9 mouse cellular contexts compared by ENCODE assay signal in genomic region chr4:99969328-99969727, GRCm38 (mm10). TPM values are rescaled to one million over a fixed set of nuclear protein-coding genes. Genes with fewer than 3 reads are reported as not detected.
DNase-seq lines count a peak whose midpoint lies in the region; ATAC-seq and TF ChIP-seq lines count a peak whose summit lies in the region.
"Had no signal": no experiment of that assay in that cellular context is flagged by ENCODE, and none has a peak within 500 bp of the region (broad histone marks: within the 10 kb centered on the region; RNA-seq: fewer than 3 reads in every experiment).

No protein-coding gene starts in this region.

- H3K4me1 ChIP-seq in intestine, embryonic 16.5 days (ENCODE audit: control insufficient read depth, insufficient read depth, low read length), result no peaks in the 10 kb centered on the region
- H3K4me1 ChIP-seq in intestine, postnatal 0 days (replicated peaks; ENCODE audit: control insufficient read depth, insufficient read depth, low read length), result no peaks in the 10 kb centered on the region
- peaks cover 13% of the 10 kb centered on the region; the same call in 1 of the 2 replicates for H3K4me1 ChIP-seq in embryonic facial prominence, embryonic 15.5 days

- H3K9me3 ChIP-seq in intestine, embryonic 16.5 days (ENCODE audit: control insufficient read depth, low read length), result no peaks in the 10 kb centered on the region
- H3K9me3 ChIP-seq in intestine, postnatal 0 days (ENCODE audit: control insufficient read depth), result no peaks in the 10 kb centered on the region
- no peaks in the 10 kb centered on the region for H3K9me3 ChIP-seq in embryonic facial prominence, embryonic 15.5 days (replicated peaks)

- TF ChIP-seq CTCF in intestine, postnatal 0 days (IDR thresholded peaks at IDR 0.05; ENCODE audit: low read depth), result no peak

- peak; percentile 28 for DNase-seq in kidney, adult 11 months
- DNase-seq in lung, postnatal 4 days, result peak; percentile 11 to 52
- DNase-seq in left cerebral cortex, adult 11 months (ENCODE audit: low spot score), result no peak
- DNase-seq in Muller cell, postnatal 12 days (ENCODE audit: inconsistent ontology term), result no peak
- no peak for DNase-seq in urinary bladder, adult 2 months (ENCODE audit: low spot score)

- no peaks in the 10 kb centered on the region for H3K27me3 ChIP-seq in intestine, embryonic 16.5 days (replicated peaks; ENCODE audit: control insufficient read depth, insufficient read depth, low read length)
- no peaks in the 10 kb centered on the region for H3K27me3 ChIP-seq in intestine, postnatal 0 days (replicated peaks; ENCODE audit: control insufficient read depth, insufficient read depth, low read length)
- no peaks in the 10 kb centered on the region for H3K27me3 ChIP-seq in embryonic facial prominence, embryonic 15.5 days

- no peak overlapping the region for H3K4me3 ChIP-seq in intestine, embryonic 16.5 days (ENCODE audit: low read length)
- H3K4me3 ChIP-seq in intestine, postnatal 0 days (ENCODE audit: low read depth, low read length), result no peak overlapping the region
- H3K4me3 ChIP-seq in embryonic facial prominence, embryonic 15.5 days (replicated peaks), result no peak overlapping the region
- H3K4me3 ChIP-seq: erythroblast, embryonic 14.5 days had no signal

- H3K36me3 ChIP-seq in intestine, embryonic 16.5 days (ENCODE audit: control insufficient read depth, insufficient read depth, low read length), result peaks cover 11% of the 10 kb centered on the region
- peaks cover 77% of the 10 kb centered on the region for H3K36me3 ChIP-seq in intestine, postnatal 0 days (ENCODE audit: control insufficient read depth, insufficient read depth)
- 0 out of 2 replicates have a peak, but pooled peaks cover 3% of the 10 kb centered on the region for H3K36me3 ChIP-seq in embryonic facial prominence, embryonic 15.5 days

- H3K4me2 ChIP-seq in intestine, embryonic 16.5 days (ENCODE audit: low read depth, low read length), result no peak overlapping the region
- no peak overlapping the region for H3K4me2 ChIP-seq in intestine, postnatal 0 days (replicated peaks; ENCODE audit: low read depth)
- no peak overlapping the region for H3K4me2 ChIP-seq in embryonic facial prominence, embryonic 15.5 days (replicated peaks)

- 50% methylated on average over 5 of the region's 5 CpGs for WGBS in intestine, embryonic 16.5 days
- 59% methylated on average over 5 of the region's 5 CpGs for WGBS in intestine, postnatal 0 days
- WGBS in embryonic facial prominence, embryonic 15.5 days, result 54% methylated on average over 5 of the region's 5 CpGs

- ATAC-seq in intestine, embryonic 16.5 days, result 0 out of 2 replicates have a peak, but pooled peaks have one; percentile 18
- ATAC-seq in intestine, postnatal 0 days, result no peak
- ATAC-seq in embryonic facial prominence, embryonic 15.5 days (ENCODE audit: insufficient number of reproducible peaks, low FRiP score, low TSS enrichment, low read depth), result no peak

- H3K27ac ChIP-seq in intestine, embryonic 16.5 days (ENCODE audit: low read length), result peak overlapping the region; percentile 37; the same call in 1 of the 2 replicates
- H3K27ac ChIP-seq in intestine, postnatal 0 days (ENCODE audit: low read depth, low read length), result no peak overlapping the region
- peak overlapping the region; percentile 11; the same call in 1 of the 2 replicates for H3K27ac ChIP-seq in embryonic facial prominence, embryonic 15.5 days (replicated peaks)

- H3K9ac ChIP-seq in intestine, embryonic 16.5 days (ENCODE audit: low read depth, low read length), result no peak overlapping the region
- H3K9ac ChIP-seq in intestine, postnatal 0 days (ENCODE audit: low read depth, low read length), result no peak overlapping the region
- no peak overlapping the region for H3K9ac ChIP-seq in embryonic facial prominence, embryonic 15.5 days

RNA-seq across cellular contexts. Expression of gene Itgb3bp, which starts 39.7 kb away (rescaled TPM):
- 28.8 and 30.5 TPM in 2 replicates for polyA plus RNA-seq in intestine, embryonic 16.5 days (2015; fragmentation: Nextera tagmentation; extraction: Ambion mirVana)
- 21.7 and 22.4 TPM in 2 replicates for polyA plus RNA-seq in intestine, postnatal 0 days (2015; fragmentation: Nextera tagmentation; extraction: Ambion mirVana)
- polyA plus RNA-seq in embryonic facial prominence, embryonic 15.5 days (2015; fragmentation: Nextera tagmentation; extraction: Ambion mirVana), result 28.5 and 29.3 TPM in 2 replicates
- polyA plus RNA-seq in urinary bladder, adult 2 months (2012; rRNA removed), result 6.2 and 7.3 TPM in 2 replicates

RNA-seq across cellular contexts. Expression of gene Pgm1, which starts 40.1 kb away (rescaled TPM):
- 258 and 271 TPM in 2 replicates for polyA plus RNA-seq in intestine, embryonic 16.5 days (2015; fragmentation: Nextera tagmentation; extraction: Ambion mirVana)
- 139 and 143 TPM in 2 replicates for polyA plus RNA-seq in intestine, postnatal 0 days (2015; fragmentation: Nextera tagmentation; extraction: Ambion mirVana)
- 45.4 and 49.7 TPM in 2 replicates for polyA plus RNA-seq in embryonic facial prominence, embryonic 15.5 days (2015; fragmentation: Nextera tagmentation; extraction: Ambion mirVana)
- polyA plus RNA-seq in urinary bladder, adult 2 months (2012; rRNA removed), result 53.3 and 54.5 TPM in 2 replicates

Comparison
In these comparisons a context has a peak if more than half of its experiments do, and no peak if none do; other contexts are left out.
1. DNase-seq: peak in kidney, adult 11 months (single experiment) and lung, postnatal 4 days (2 of 2); none in left cerebral cortex, adult 11 months (single experiment), Muller cell, postnatal 12 days (single experiment) and urinary bladder, adult 2 months (single experiment).